Mouse (Mus musculus): ENCODE measurements around the gene Nkain1. TPM values are rescaled to one million over a fixed set of nuclear protein-coding genes. Genes with fewer than 3 reads are reported as not detected.
A peak's percentile ranks its signal among the peaks of the same experiment; 100 is the strongest.

The Nkain1 gene
- polyA plus RNA-seq, 1 experiment = 14.8 TPM

DNA sequence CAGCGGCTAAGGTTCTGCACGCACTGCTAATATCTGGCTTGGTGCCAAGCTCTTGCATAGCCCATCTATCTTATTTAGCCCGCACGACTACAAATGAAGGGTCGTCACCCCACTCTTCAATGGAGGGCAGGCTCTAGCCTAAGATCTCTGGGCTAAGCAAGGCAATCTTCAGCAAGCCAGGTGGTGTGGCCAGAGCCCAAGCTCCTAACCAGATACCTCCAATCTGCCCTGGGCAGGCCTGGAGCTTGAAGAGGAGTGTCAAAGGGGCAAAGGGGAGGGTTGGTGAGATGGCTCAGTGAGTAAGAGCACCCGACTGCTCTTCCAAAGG lies 20.9 kb downstream of the Nkain1 start:
- WGBS = 15% methylated on average over 6 of the region's 6 CpGs

DNA sequence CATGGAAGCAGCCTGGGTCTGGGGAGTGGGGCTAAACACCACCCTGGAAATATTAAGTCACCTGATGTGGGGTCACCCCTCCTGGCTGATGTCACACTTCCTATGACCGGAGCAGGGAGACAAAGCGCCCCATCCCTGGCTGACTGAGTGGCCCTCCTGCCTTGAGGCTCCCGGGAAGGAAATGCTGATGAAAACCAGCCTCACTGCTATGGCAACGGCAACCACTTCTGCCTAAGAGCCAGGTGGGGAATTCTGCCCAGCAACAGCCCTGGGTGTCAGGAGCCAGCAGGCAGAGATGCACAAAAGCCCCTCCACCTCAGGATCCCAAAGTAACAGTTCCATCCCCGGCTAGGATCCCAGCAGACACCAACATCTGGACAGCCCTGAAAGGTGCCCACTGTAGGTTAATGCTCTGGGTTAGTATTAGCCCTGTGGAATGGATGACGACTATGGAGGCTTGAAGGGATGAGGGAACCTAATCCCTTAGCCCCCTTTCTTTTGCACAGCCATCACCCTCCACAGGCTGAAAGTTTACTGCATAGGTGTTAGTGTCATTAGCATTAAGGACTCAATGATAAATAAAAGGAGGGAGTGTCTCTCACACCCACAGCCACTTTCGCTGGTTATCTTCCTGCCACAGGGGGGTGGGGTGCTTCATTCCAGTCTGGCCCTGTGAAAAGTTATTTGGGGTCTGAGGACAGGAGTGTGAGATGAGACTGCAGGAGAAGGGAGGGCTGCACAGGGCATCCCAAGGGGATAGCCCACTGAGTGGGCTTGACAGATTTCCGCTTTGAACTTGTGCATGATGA lies 21.5 kb downstream of the Nkain1 start:
- no peak for DNase-seq
- no peak overlapping the region for H3K4me3 ChIP-seq (replicated peaks; ENCODE audit: extremely low read depth, low read depth, low read length)
- no peak for TF ChIP-seq POLR2A (IDR thresholded peaks at IDR 0.05; ENCODE audit: borderline replicate concordance, extremely low read depth, low read depth, low read length)
- TF ChIP-seq CTCF (IDR thresholded peaks at IDR 0.05; ENCODE audit: insufficient read depth, low read length) = no peak
- H3K4me1 ChIP-seq (ENCODE audit: control insufficient read depth, insufficient read depth, low read length) = no peaks in the 10 kb centered on the region
- WGBS = 25% methylated on average over 8 of the region's 8 CpGs

More for the DNA sequence above, 20.9 kb downstream of the Nkain1 start:
- TF ChIP-seq POLR2A (IDR thresholded peaks at IDR 0.05; ENCODE audit: borderline replicate concordance, extremely low read depth, low read depth, low read length) = no peak
- TF ChIP-seq CTCF (IDR thresholded peaks at IDR 0.05; ENCODE audit: insufficient read depth, low read length) = no peak
- no peaks in the 10 kb centered on the region for H3K4me1 ChIP-seq (ENCODE audit: control insufficient read depth, insufficient read depth, low read length)
- DNase-seq = no peak
- no peak overlapping the region for H3K4me3 ChIP-seq (replicated peaks; ENCODE audit: extremely low read depth, low read depth, low read length)

DNA sequence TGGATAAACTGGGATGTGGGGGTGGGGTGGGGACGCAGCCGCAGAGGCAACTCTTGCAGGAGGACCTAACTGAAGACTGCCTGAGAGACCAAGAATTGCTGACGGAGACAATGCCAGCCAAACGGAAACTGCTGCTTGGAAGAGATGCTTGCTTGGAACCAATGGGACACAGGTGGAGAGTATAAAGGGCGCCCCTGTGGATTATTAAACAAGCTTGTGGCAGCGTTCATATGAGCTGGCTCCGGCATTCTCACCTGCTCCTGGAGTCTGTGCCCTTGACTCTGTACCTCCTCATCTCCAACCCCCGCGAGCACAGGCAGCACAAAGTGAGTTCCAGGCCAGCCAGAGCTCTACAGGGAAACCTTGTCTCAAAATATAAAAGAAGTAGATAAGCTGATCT lies 23.5 kb downstream of the Nkain1 start:
- H3K4me1 ChIP-seq (ENCODE audit: control insufficient read depth, insufficient read depth, low read length) = no peaks in the 10 kb centered on the region
- 86% methylated on average over 9 of the region's 9 CpGs for WGBS
- no peak for TF ChIP-seq POLR2A (IDR thresholded peaks at IDR 0.05; ENCODE audit: borderline replicate concordance, extremely low read depth, low read depth, low read length)
- no peak for TF ChIP-seq CTCF (IDR thresholded peaks at IDR 0.05; ENCODE audit: insufficient read depth, low read length)
- no peak for DNase-seq
- H3K4me3 ChIP-seq (replicated peaks; ENCODE audit: extremely low read depth, low read depth, low read length) = no peak overlapping the region

- WGBS = 84% methylated on average over 8 of the region's 8 CpGs
- Histone ChIP-seq H3K4me1 (ENCODE audit: control insufficient read depth, insufficient read depth, low read length) (no peaks in the 10 kb centered on the region), H3K4me3 (replicated peaks; ENCODE audit: extremely low read depth, low read depth, low read length) (no peak overlapping the region)
- no peak for DNase-seq
- TF ChIP-seq CTCF (IDR thresholded peaks at IDR 0.05; ENCODE audit: insufficient read depth, low read length) (peak; percentile 24; the same call in 1 of the 2 replicates), POLR2A (IDR thresholded peaks at IDR 0.05; ENCODE audit: borderline replicate concordance, extremely low read depth, low read depth, low read length) (no peak)
Measured at GRCm38 (mm10) chr4:130549189-130549588, 24.8 kb downstream of the Nkain1 start.

GRCm38 (mm10) chr4:130546798-130547562 lies 27.0 kb downstream of the Nkain1 start:
- WGBS = 40% methylated on average over 13 of the region's 13 CpGs
- DNase-seq = no peak
- Histone ChIP-seq H3K4me3 (replicated peaks; ENCODE audit: extremely low read depth, low read depth, low read length) (no peak overlapping the region), H3K4me1 (ENCODE audit: control insufficient read depth, insufficient read depth, low read length) (no peaks in the 10 kb centered on the region)
- TF ChIP-seq POLR2A (IDR thresholded peaks at IDR 0.05; ENCODE audit: borderline replicate concordance, extremely low read depth, low read depth, low read length) (no peak), CTCF (IDR thresholded peaks at IDR 0.05; ENCODE audit: insufficient read depth, low read length) (no peak)

DNA sequence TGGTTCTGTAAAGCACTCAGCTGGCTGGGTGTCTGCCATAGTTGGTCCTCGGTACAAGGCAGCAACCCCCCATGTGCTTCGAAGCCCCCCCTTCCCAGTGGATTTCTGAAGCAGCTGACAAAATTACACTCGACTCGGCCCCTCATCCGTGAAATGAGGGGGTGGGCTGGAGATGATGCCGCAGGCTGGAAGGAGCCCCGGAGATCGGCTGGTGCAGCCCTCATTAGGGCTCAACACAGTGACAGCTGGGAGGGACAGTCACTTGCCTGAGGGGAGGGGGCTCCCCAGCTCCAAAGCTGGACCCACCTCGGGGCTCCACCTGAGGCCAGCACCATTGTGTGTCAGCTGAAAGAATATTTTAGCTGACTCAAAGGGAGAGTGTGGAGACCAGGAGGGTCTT lies 29.6 kb downstream of the Nkain1 start:
- WGBS = 67% methylated on average over 9 of the region's 9 CpGs
- no peak for DNase-seq
- TF ChIP-seq POLR2A (IDR thresholded peaks at IDR 0.05; ENCODE audit: borderline replicate concordance, extremely low read depth, low read depth, low read length) (no peak), CTCF (IDR thresholded peaks at IDR 0.05; ENCODE audit: insufficient read depth, low read length) (no peak)
- Histone ChIP-seq H3K4me1 (ENCODE audit: control insufficient read depth, insufficient read depth, low read length) (no peaks in the 10 kb centered on the region), H3K4me3 (replicated peaks; ENCODE audit: extremely low read depth, low read depth, low read length) (no peak overlapping the region)

- no peak overlapping the region for H3K4me3 ChIP-seq (replicated peaks; ENCODE audit: extremely low read depth, low read depth, low read length)
- TF ChIP-seq CTCF (IDR thresholded peaks at IDR 0.05; ENCODE audit: insufficient read depth, low read length) (no peak), POLR2A (IDR thresholded peaks at IDR 0.05; ENCODE audit: borderline replicate concordance, extremely low read depth, low read depth, low read length) (no peak)
- 56% methylated on average over 4 of the region's 4 CpGs for WGBS
- DNase-seq = no peak
- H3K4me1 ChIP-seq (ENCODE audit: control insufficient read depth, insufficient read depth, low read length) = no peaks in the 10 kb centered on the region
Measured at GRCm38 (mm10) chr4:130543121-130543520, 30.9 kb downstream of the Nkain1 start.

DNA sequence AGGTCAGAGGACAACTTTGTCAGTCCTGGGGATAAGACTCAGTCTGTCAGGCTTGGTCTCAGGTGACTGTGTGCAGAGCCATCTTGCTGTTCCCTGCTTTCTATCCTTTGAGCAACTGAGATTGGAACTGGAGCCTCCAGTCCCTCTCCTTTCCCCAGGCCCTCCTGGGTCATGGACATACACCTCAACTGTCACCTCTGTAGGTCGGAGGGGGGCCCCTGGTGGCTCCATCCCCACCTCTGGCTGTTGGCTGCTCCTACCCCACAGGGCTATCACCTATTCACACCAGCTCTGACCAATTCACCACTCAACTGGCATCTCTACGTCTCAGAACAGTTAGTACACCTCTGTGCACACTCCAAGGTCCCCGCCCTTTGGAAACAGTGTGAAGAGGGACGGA lies 33.1 kb downstream of the Nkain1 start:
- DNase-seq = no peak
- 81% methylated on average over 4 of the region's 4 CpGs for WGBS
- H3K4me1 ChIP-seq (ENCODE audit: control insufficient read depth, insufficient read depth, low read length) = no peaks in the 10 kb centered on the region
- H3K4me3 ChIP-seq (replicated peaks; ENCODE audit: extremely low read depth, low read depth, low read length) = no peak overlapping the region
- no peak for TF ChIP-seq CTCF (IDR thresholded peaks at IDR 0.05; ENCODE audit: insufficient read depth, low read length)
- TF ChIP-seq POLR2A (IDR thresholded peaks at IDR 0.05; ENCODE audit: borderline replicate concordance, extremely low read depth, low read depth, low read length) = no peak

DNA sequence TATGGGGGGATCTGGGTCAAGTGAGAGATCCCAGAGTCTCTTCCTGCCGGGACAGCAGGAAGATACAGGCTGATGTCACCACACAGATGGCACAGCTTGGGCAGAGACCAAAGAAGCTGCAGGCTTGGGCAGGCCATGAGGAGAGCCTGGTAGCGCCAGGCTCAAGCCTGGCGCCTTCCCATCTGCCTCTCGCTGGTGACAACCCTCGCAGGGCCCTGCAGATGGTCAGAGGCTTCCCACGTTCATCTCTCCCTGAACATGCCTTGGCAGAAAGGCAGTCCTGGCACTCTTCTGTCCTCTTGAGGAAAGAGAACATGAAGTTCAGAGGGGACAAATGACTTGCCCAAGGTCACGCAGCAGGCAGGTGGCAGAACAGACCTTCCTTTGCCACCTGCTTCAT lies 34.3 kb downstream of the Nkain1 start:
- TF ChIP-seq POLR2A (IDR thresholded peaks at IDR 0.05; ENCODE audit: borderline replicate concordance, extremely low read depth, low read depth, low read length) = no peak
- TF ChIP-seq CTCF (IDR thresholded peaks at IDR 0.05; ENCODE audit: insufficient read depth, low read length) = no peak
- WGBS = 81% methylated on average over 7 of the region's 7 CpGs
- Histone ChIP-seq H3K4me1 (ENCODE audit: control insufficient read depth, insufficient read depth, low read length) (no peaks in the 10 kb centered on the region), H3K4me3 (replicated peaks; ENCODE audit: extremely low read depth, low read depth, low read length) (no peak overlapping the region)
- DNase-seq = no peak

DNA sequence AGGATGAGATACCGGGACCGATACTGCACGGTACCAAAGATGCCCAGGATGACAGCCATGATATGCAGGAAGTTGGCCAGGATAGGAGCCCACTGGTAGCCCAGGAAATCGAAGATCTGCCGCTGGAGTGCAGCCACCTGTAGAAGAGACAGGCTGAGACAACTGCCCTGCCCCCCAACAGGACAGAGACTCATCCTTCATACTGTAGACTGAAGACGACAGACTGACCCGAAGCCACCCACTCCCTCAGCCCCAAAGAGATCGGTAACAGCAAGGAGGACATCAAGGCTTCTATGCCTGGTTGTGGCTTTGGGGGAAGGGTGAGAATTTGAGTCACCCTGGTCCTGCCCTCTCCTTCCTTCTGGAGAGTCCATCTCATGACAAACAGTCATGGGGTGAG lies 34.9 kb downstream of the Nkain1 start:
- Histone ChIP-seq H3K4me3 (replicated peaks; ENCODE audit: extremely low read depth, low read depth, low read length) (no peak overlapping the region), H3K4me1 (ENCODE audit: control insufficient read depth, insufficient read depth, low read length) (no peaks in the 10 kb centered on the region)
- WGBS = 61% methylated on average over 8 of the region's 8 CpGs
- TF ChIP-seq CTCF (IDR thresholded peaks at IDR 0.05; ENCODE audit: insufficient read depth, low read length) (no peak), POLR2A (IDR thresholded peaks at IDR 0.05; ENCODE audit: borderline replicate concordance, extremely low read depth, low read depth, low read length) (no peak)
- DNase-seq = no peak

All from lung, adult 2 months (tissue).